ENCODE assay signal across 13 mouse cellular contexts in the genomic region with DNA sequence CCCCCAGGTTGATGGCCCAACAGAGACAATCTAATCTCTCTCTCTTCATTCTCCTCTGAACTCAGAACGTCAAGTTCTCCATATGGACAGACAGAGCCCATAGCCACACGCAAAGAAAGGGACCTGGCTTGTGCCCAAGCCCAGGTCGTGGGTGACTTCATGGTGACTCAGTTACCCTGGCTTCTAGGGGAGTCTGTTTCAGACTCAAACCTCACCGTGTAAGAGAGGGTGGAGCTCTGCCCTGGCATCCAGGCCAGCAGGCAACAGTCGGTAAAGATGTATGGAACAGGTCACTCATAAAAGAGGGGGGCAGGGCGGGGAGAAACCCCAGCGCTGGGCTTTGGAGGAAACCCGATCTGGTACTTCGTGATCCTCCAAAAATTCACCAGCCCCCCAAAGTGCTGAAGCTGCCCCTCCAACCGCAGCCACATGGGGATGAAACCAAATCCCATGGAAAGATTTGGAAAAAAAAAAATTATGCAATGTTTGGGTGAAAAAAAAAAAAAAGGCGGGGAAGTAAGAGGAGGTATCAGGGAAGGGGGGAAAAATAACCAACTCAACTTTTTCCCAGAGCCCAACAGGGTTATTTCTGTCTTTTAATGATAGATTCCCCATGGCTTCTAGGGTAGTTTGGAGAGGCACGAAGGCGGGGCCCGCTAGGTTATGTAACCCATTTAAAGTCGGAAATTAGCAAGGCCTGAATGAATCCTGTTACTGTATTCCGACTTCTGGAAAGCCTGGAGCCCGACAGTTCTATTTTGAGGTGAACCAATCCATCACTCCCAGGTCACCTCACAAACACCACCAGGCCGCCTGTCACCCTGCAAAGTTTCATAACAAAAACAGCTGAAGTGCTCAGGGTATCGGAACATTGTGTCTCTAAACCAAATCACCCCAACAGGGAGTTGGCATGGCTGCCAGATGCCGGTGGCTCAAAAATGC. TPM values are rescaled to one million over a fixed set of nuclear protein-coding genes. Genes with fewer than 3 reads are reported as not detected.
DNase-seq lines count a peak whose midpoint lies in the region; ATAC-seq lines count a peak whose summit lies in the region.
"Had no signal": no experiment of that assay in that cellular context is flagged by ENCODE, and none has a peak within 500 bp of the region (broad histone marks: within the 10 kb centered on the region; RNA-seq: fewer than 3 reads in every experiment).

No protein-coding gene starts in this region.

- H3K27ac ChIP-seq in forebrain, embryonic 12.5 days, result no peak overlapping the region
- H3K27ac ChIP-seq in forebrain, embryonic 13.5 days, result no peak overlapping the region
- peak overlapping the region; percentile 60; the same call in 1 of the 2 replicates for H3K27ac ChIP-seq in limb, embryonic 15.5 days
- H3K27ac ChIP-seq: heart, embryonic 10.5 days; kidney, postnatal 0 days; liver, embryonic 12.5 days; stomach, postnatal 0 days had no signal

- H3K4me3 ChIP-seq in forebrain, embryonic 12.5 days (replicated peaks), result no peak overlapping the region
- no peak overlapping the region for H3K4me3 ChIP-seq in forebrain, embryonic 13.5 days
- no peak overlapping the region for H3K4me3 ChIP-seq in limb, embryonic 15.5 days
- H3K4me3 ChIP-seq: heart, embryonic 10.5 days; liver, embryonic 12.5 days; midbrain, embryonic 13.5 days had no signal

- no peaks in the 10 kb centered on the region for H3K27me3 ChIP-seq in forebrain, embryonic 12.5 days
- no peaks in the 10 kb centered on the region for H3K27me3 ChIP-seq in forebrain, embryonic 13.5 days
- H3K27me3 ChIP-seq in limb, embryonic 15.5 days, result 0 out of 2 replicates have a peak, but pooled peaks cover 1% of the 10 kb centered on the region
- H3K27me3 ChIP-seq: midbrain, embryonic 13.5 days had no signal

- H3K9me3 ChIP-seq in forebrain, embryonic 12.5 days, result peaks cover 6% of the 10 kb centered on the region; the same call in 1 of the 2 replicates
- no peaks in the 10 kb centered on the region for H3K9me3 ChIP-seq in forebrain, embryonic 13.5 days (replicated peaks)
- H3K9me3 ChIP-seq in limb, embryonic 15.5 days, result no peaks in the 10 kb centered on the region
- H3K9me3 ChIP-seq: liver, embryonic 12.5 days had no signal

- 0 out of 2 replicates have a peak, but pooled peaks have one; percentile 10 for ATAC-seq in forebrain, embryonic 12.5 days (ENCODE audit: low FRiP score)
- ATAC-seq in forebrain, embryonic 13.5 days, result no peak
- ATAC-seq in limb, embryonic 15.5 days (ENCODE audit: insufficient number of reproducible peaks, low FRiP score, low TSS enrichment, low read depth), result 0 out of 2 replicates have a peak, but pooled peaks have one; percentile 38
- ATAC-seq: liver, embryonic 12.5 days had no signal

- H3K9ac ChIP-seq in forebrain, embryonic 12.5 days, result no peak overlapping the region
- H3K9ac ChIP-seq in forebrain, embryonic 13.5 days, result no peak overlapping the region
- no peak overlapping the region for H3K9ac ChIP-seq in limb, embryonic 15.5 days
- H3K9ac ChIP-seq: liver, embryonic 12.5 days; midbrain, embryonic 13.5 days had no signal

- H3K36me3 ChIP-seq in forebrain, embryonic 12.5 days (replicated peaks), result no peaks in the 10 kb centered on the region
- H3K36me3 ChIP-seq in forebrain, embryonic 13.5 days (ENCODE audit: poor library complexity, severe bottlenecking), result peaks cover 6% of the 10 kb centered on the region; the same call in 1 of the 2 replicates
- peaks cover 1% of the 10 kb centered on the region; the same call in 1 of the 2 replicates for H3K36me3 ChIP-seq in limb, embryonic 15.5 days
- H3K36me3 ChIP-seq: heart, embryonic 10.5 days; liver, embryonic 12.5 days had no signal

- peaks cover 24% of the 10 kb centered on the region for H3K4me1 ChIP-seq in forebrain, embryonic 12.5 days
- peaks cover 22% of the 10 kb centered on the region for H3K4me1 ChIP-seq in forebrain, embryonic 13.5 days
- peaks cover 31% of the 10 kb centered on the region for H3K4me1 ChIP-seq in limb, embryonic 15.5 days

- H3K4me2 ChIP-seq in forebrain, embryonic 12.5 days, result no peak overlapping the region
- H3K4me2 ChIP-seq in forebrain, embryonic 13.5 days, result no peak overlapping the region
- H3K4me2 ChIP-seq in limb, embryonic 15.5 days, result no peak overlapping the region
- H3K4me2 ChIP-seq: liver, embryonic 12.5 days; midbrain, embryonic 13.5 days had no signal

- peak; percentile 38 for DNase-seq in kidney, adult 9 months
- no peak for DNase-seq in kidney, postnatal 25 days
- peak; percentile 36 for DNase-seq in brain, adult 2 months (ENCODE audit: low read depth, low spot score)
- no peak for DNase-seq in thymus, adult 18-20 months
- DNase-seq in urinary bladder, postnatal 14 days (ENCODE audit: low spot score), result no peak

- 71% methylated on average over 20 of the region's 20 CpGs for WGBS in forebrain, embryonic 12.5 days
- WGBS in forebrain, embryonic 13.5 days, result 67% methylated on average over 20 of the region's 20 CpGs
- 31% methylated on average over 20 of the region's 20 CpGs for WGBS in limb, embryonic 15.5 days

RNA-seq across cellular contexts. Expression of a gene that starts 26.6 kb away (rescaled TPM):
- polyA plus RNA-seq in forebrain, embryonic 12.5 days (2016; fragmentation: Nextera tagmentation; extraction: Ambion mirVana), result 0.78 and 1.2 TPM in 2 replicates
- polyA plus RNA-seq in forebrain, embryonic 13.5 days (2015; fragmentation: Nextera tagmentation; extraction: Ambion mirVana), result 1.5 and 1.7 TPM in 2 replicates
- polyA plus RNA-seq in limb, embryonic 15.5 days (2015; fragmentation: Nextera tagmentation; extraction: Ambion mirVana), result 6.2 and 8.9 TPM in 2 replicates

Comparison
In these comparisons a context has a peak if more than half of its experiments do, and no peak if none do; other contexts are left out.
1. DNase-seq: peak in kidney, adult 9 months (single experiment) and brain, adult 2 months (single experiment); none in kidney, postnatal 25 days (0 of 2), thymus, adult 18-20 months (0 of 2) and urinary bladder, postnatal 14 days (single experiment).